Mouse (Mus musculus): ENCODE measurements around the gene Tmem86b. TPM values are rescaled to one million over a fixed set of nuclear protein-coding genes. Genes with fewer than 3 reads are reported as not detected.
A peak's percentile ranks its signal among the peaks of the same experiment; 100 is the strongest.

Tmem86b gene
- total RNA-seq (2021), result 8.8 and 16.2 TPM in 2 replicates
- long read RNA-seq, experiment 1, result 0 reads
- long read RNA-seq, experiment 2, transcript Tmem86b-201 (3 exons, 1,222 nt), result major isoform, 6 of 10 reads
- long read RNA-seq, experiment 2, partial matches to known transcripts, result 0 of 10 reads
- long read RNA-seq, experiment 2, other reads (novel, unspliced or antisense), result 1 of 10 reads

DNA sequence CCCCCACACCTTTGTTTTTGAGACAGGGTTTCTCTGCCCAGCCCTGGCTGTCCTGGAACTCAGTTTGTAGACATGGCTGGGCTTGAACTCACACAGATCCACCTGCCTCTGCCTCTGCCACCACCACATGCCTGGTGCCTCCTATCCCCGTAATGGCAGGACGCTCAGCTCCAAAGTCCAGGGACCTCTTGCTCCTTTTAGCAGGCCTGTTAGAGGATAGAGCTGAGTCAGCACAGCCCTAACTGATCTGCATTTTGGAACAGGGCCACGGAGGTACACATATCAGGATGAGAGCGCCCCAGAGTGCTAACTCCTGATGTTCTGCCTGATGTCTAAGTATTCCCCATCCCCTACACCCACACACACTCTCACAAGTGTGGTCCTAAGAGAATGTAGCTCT is at the start of gene Tmem86b:
TSS of gene Tmem86b (minus strand) at position 392 of the 400 bp plus-strand sequence.
- DNase-seq, result no peak

- DNase-seq, result no peak
Observed at GRCm38 (mm10) chr7:4675200-4675599, 44.0 kb upstream of the Tmem86b start.

DNA sequence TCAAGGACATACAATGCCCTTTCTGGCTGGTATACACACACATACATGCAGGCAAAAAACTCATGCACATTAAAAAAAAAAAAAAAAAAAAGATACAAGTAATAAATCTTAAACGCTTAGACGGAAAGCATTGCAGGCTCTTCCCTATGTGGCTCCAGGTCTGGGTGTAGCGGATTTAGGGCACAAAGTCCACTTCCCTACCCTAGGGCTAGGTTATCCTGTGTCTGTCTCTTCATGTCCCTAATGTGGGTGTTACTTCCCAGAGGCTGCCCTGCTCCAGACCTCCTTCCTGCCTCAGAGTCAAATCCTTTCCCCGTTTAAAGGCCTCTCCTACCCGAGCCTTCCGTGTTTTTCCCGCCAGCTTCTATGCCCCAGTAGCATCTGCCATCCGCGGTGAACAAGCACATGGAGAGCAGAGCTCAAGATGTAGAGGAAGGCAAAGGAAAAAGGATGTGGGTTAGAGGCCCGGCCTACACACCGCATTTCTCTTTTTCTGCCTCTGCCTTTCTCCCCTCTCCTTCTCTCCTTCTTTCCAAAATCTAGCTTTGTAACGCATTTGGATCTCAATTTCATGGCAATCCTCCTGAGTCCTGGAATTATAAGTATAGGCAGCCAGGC is 43.0 kb upstream of the Tmem86b start:
- DNase-seq, result no peak

GRCm38 (mm10) chr7:4671956-4672355 is 40.7 kb upstream of the Tmem86b start:
- peak; percentile 75 for DNase-seq

DNA sequence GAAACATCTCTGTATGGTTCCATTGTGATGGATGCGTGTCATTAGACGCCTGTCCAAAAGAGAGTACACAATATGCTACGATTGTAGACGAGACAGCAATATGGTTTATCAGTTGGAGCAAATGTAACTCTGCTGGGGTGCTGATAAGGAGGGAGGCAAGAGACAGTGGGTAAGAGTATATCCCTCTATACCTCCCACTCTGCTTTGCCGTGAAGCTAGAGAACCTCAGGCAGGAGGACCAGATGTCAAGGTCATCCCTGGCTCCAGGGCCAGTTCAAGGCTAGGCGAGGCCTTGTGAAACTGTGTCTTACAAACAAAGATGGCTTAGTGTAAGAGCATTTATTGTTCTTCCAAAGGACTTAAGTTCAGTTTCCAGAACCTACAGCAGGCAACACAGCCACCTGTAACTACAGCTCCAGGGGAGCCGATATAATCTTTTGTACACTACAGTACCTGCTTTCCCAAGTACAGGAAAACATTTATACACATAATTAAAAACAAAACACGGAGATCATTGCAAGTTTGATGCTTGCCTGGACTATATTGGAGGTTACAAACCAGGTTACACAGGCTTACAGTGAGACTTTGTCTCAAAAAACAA is 39.5 kb upstream of the Tmem86b start:
- DNase-seq, result no peak

DNA sequence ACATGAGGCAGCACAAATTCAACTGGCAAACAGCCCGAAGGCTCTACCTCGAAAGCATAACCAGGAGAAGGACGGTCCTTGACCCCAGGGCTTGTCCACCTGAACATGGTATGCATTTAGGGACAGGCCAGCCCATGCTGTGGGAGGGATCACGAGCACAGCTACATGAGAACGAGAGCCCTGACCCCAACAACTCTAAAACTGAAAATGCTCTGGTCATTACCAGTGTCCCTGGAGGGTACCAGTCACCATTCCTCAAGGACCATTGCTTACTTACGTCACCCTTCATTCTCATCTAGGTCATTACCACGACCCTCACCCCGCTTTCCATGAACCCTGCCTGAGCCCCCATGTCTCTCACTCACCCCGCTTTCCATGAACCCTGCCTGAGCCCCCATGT is 37.9 kb upstream of the Tmem86b start:
- no peak for DNase-seq

- no peak for DNase-seq
Observed at GRCm38 (mm10) chr7:4668506-4668905, 37.3 kb upstream of the Tmem86b start.

GRCm38 (mm10) chr7:4666871-4667270 is 35.6 kb upstream of the Tmem86b start:
- peak; percentile 59 for DNase-seq

- DNase-seq, result no peak
Observed at GRCm38 (mm10) chr7:4663742-4664141, 32.5 kb upstream of the Tmem86b start.

GRCm38 (mm10) chr7:4663179-4663578 is 32.0 kb upstream of the Tmem86b start:
- DNase-seq, result no peak

DNA sequence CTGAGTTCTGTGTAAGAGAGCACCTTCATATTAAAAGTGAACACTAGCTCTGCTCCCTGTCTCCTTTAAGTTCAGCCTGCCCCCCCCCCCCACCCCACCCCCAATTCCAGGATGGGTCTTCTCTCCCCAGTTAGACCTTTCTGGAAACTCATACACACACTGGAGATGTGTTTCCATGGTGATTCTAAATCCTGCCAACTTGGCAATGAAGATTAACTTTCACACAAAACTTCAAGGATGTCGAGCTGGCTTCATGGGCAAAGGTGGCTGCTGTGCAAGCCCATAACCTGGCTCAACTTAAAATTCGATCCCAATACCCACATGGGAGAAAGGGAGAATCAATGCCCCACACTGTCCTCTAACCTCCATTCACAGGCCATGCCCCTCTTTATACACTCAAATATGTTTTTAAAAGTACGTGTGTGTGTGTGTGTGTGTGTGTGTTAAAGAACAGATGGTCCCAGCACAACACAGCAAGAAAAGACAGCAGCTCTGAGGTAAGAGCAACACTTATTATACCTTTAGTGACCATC is 28.8 kb upstream of the Tmem86b start:
- DNase-seq, result peak; percentile 24

GRCm38 (mm10) chr7:4658912-4659551 is 27.8 kb upstream of the Tmem86b start, which contains the start of gene Ppp6r1:
Gene Ppp6r1, minus strand, starts transcription at chr7:4659019.
- DNase-seq, result peak; percentile 98

DNA sequence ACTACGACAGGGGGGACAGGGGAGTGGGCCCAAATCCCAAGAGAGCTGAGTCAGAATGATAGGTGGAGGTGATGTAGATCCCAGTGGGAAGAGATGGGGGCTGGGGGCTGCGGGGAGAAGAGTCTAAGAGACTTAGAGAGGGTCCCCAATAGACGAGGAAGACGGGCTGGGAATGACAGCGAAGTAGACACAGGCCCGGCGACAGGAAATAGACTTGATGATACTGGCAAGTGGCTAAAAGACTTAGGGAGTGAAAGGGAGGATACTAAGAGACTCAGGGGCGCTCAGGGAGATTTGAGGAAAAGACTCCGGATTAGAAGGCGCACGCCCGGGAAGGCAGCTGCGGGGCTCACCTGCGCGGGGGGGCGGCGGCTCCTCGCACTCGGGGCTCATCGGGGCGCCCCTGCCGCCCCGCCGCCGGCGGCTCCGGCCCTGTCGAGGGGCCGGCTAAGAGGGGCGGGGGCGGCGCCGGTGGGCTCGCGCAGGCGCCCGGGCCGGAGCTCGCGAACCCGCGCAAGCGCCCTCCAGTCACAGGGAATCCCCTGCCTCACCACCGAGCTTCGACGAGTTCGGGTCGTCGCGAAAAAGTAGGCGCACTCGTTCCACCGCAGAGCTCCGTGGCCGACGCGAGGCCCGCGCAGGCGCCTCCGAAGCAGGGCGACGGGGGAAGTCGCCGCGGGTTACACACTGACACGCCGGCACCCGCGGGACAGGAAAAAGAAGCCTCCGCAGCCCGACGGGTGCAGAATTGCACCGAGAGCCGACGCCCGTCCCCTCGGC is 27.1 kb upstream of the Tmem86b start:
- DNase-seq, result no peak

GRCm38 (mm10) chr7:4657521-4658127 is 26.4 kb upstream of the Tmem86b start:
- peak; percentile 32 for DNase-seq

- DNase-seq, result no peak
Observed at GRCm38 (mm10) chr7:4656818-4657217, 25.6 kb upstream of the Tmem86b start.

DNA sequence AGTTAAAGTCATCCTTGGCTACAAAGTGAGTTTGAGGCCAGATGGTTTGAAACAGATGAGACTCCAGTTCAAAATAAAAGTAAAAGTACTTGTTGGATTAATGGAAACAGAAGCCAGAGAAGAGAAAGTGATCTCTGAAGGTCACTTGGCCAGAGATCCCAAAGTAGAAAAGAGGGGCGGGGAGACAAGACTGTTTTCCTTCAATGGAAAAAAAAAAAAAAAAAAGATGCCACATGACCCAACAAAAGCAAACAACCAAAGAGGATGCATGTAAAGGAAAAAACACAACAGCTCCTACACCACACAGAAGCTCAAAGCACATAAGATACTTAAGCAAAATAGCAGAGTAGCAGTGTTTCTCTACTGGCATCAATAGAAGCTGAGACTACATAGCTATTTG is 24.7 kb upstream of the Tmem86b start:
- no peak for DNase-seq

GRCm38 (mm10) chr7:4655393-4655792 is 24.2 kb upstream of the Tmem86b start:
- no peak for DNase-seq

- DNase-seq, result no peak
Observed at GRCm38 (mm10) chr7:4654221-4654620, 23.0 kb upstream of the Tmem86b start.

- DNase-seq, result peak; percentile 40
Observed at GRCm38 (mm10) chr7:4653780-4654179, 22.6 kb upstream of the Tmem86b start.

DNA sequence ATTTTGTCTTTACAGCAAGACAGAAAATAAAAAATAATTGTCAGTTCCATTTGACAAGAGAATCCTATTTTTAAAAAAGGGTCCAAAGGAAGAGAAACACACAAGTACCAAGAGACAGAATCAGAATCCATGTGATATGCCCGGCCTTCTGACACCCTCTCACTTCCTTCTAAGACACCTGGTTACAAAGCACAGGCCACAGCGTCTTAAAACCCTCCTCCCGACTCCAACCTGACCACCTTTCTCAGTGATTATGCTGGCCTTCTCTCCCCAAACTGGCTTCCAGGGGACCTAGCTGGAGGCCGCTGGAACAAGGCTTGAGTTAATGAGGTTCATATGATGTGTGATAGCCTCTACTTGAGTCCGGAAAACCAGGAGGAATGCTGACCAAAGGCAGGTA is 22.1 kb upstream of the Tmem86b start:
- DNase-seq, result no peak

GRCm38 (mm10) chr7:4652726-4653125 is 21.5 kb upstream of the Tmem86b start:
- DNase-seq, result peak; percentile 1

DNA sequence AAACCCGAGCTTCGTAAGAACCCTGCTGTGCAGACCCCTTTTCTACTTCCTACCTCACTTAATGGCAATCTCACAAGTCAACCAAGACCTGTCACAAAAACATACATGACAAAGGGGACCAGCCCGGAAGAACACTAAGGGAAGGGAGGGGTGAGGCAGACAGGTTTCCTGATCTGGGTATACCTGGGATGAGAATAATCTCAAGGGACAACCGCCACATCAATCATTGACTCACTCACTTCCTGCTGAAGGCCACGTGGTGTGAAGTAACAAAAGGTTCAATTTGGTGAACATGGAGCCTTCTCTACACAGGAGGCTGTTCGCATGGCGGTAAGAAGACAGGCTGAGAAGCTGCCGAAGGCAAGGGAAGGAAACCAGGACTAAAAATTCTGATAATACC is 20.4 kb upstream of the Tmem86b start:
- no peak for DNase-seq

All from adrenal gland, postnatal 14 days (tissue).